Mouse (Mus musculus) midbrain, embryonic 12.5 days (tissue): ENCODE measurements at regions not wholly inside any gene's neighbourhood (a gene's known extent, or its start where the extent isn't known, plus 50 kb on each side); places are given as distances from the start of the nearest gene placed in this dataset.
"Not testable (repeated sequence)": the region's sequence is repeated elsewhere in the genome, so short reads cannot be mapped to it uniquely, and the experiment has no call there.

ENCODE experiments used
- ATAC-seq: fragments of 200-750 bp; cut with Nextera tagmentation; 2 replicates; pipeline ENCODE4 v1.8.0; 2017; ENCODE audit warnings: low read depth, moderate TSS enrichment, moderate library complexity; ENCODE audit not compliant: low FRiP score
- H3K27ac ChIP-seq: fragments of 300-500 bp; sonication (generic); replicated peaks from 2 replicates; pipeline ENCODE4 v1.5.1; 2016; ENCODE audit warnings: mild to moderate bottlenecking
- H3K27me3 ChIP-seq: fragments of 300-500 bp; sonication (generic); 2 replicates; pipeline ENCODE4 v1.6.1; 2016; ENCODE audit warnings: mild to moderate bottlenecking
- H3K36me3 ChIP-seq: fragments of 300-500 bp; sonication (generic); 2 replicates; pipeline ENCODE4 v1.6.1; 2016
- H3K4me1 ChIP-seq: fragments of 300-500 bp; sonication (generic); 2 replicates; pipeline ENCODE4 v1.6.1; 2016
- H3K4me2 ChIP-seq: fragments of 300-500 bp; sonication (generic); replicated peaks from 2 replicates; pipeline ENCODE4 v1.6.1; 2016; ENCODE audit warnings: mild to moderate bottlenecking, moderate library complexity
- H3K4me3 ChIP-seq: fragments of 300-500 bp; sonication (generic); 2 replicates; pipeline ENCODE4 v1.5.1; 2016; ENCODE audit warnings: mild to moderate bottlenecking
- H3K9ac ChIP-seq: fragments of 300-500 bp; sonication (generic); replicated peaks from 2 replicates; pipeline ENCODE4 v1.6.1; 2016; ENCODE audit warnings: mild to moderate bottlenecking, moderate library complexity
- H3K9me3 ChIP-seq: fragments of 300-500 bp; sonication (generic); 2 replicates; pipeline ENCODE4 v1.6.1; 2016; ENCODE audit warnings: mild to moderate bottlenecking
- WGBS: fragments of 180-500 bp; shearing (Covaris S2); methylation state at CpG from one replicate; pipeline ENCODE4 v1.1.7; 2016; 5-methylcytosine and 5-hydroxymethylcytosine counted together

GRCm38 (mm10) chr16:42501109-42501508 is 160.7 kb upstream of the Gap43 start:
- not testable (repeated sequence) for H3K27me3 ChIP-seq, H3K4me1 ChIP-seq, H3K36me3 ChIP-seq, H3K27ac ChIP-seq, H3K4me3 ChIP-seq, ATAC-seq, H3K4me2 ChIP-seq, H3K9ac ChIP-seq, H3K9me3 ChIP-seq
- WGBS, result 34% methylated on average over 3 of the region's 3 CpGs

- Histone ChIP-seq H3K27me3 (no peaks in the 10 kb centered on the region), H3K9me3 (no peaks in the 10 kb centered on the region), H3K9ac (no peak overlapping the region), H3K4me1 (no peaks in the 10 kb centered on the region), H3K27ac (no peak overlapping the region), H3K4me3 (no peak overlapping the region), H3K36me3 (no peaks in the 10 kb centered on the region), H3K4me2 (no peak overlapping the region)
- whole genome bisulfite sequencing, result 94% methylated on average over 6 of the region's 6 CpGs
- no peak for ATAC-seq
Measured at GRCm38 (mm10) chr16:42499514-42499913, 159.1 kb upstream of the Gap43 start.

- H3K4me3 ChIP-seq, result no peak overlapping the region
- H3K4me1 ChIP-seq, result no peaks in the 10 kb centered on the region
- WGBS, result 46% methylated on average over 2 of the region's 2 CpGs
- H3K9me3 ChIP-seq, result no peaks in the 10 kb centered on the region
- H3K36me3 ChIP-seq, result no peaks in the 10 kb centered on the region
- no peak for ATAC-seq
- no peak overlapping the region for H3K4me2 ChIP-seq
- H3K9ac ChIP-seq, result no peak overlapping the region
- H3K27ac ChIP-seq, result no peak overlapping the region
- H3K27me3 ChIP-seq, result no peaks in the 10 kb centered on the region
Measured at GRCm38 (mm10) chr16:42498368-42498767, 157.9 kb upstream of the Gap43 start.

DNA sequence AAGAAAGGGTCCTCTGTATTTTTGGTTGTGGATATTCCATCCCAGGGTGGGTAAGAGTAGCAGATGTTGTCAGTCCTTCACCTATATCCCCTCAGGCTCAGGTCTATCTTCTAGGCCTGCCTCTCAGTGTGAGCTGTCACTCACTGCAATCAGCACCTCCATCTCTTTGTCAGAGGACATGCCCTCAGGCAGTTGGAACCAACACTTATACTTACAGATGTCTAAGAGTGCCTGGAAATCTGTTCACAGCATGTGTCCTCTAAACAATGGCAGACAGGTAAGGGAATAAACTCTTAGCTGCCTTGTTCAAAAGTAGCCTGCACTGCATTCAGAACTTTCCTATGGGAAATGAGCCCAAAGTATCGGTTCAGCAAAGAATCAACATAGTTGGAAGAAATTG is 153.1 kb upstream of the Gap43 start:
- Histone ChIP-seq H3K9me3 (no peaks in the 10 kb centered on the region), H3K4me3 (no peak overlapping the region), H3K4me1 (peaks cover 4% of the 10 kb centered on the region), H3K27ac (no peak overlapping the region), H3K9ac (no peak overlapping the region), H3K4me2 (no peak overlapping the region), H3K27me3 (no peaks in the 10 kb centered on the region), H3K36me3 (no peaks in the 10 kb centered on the region)
- ATAC-seq, result no peak
- WGBS, result 89% methylated on average over 1 of the region's 1 CpGs

DNA sequence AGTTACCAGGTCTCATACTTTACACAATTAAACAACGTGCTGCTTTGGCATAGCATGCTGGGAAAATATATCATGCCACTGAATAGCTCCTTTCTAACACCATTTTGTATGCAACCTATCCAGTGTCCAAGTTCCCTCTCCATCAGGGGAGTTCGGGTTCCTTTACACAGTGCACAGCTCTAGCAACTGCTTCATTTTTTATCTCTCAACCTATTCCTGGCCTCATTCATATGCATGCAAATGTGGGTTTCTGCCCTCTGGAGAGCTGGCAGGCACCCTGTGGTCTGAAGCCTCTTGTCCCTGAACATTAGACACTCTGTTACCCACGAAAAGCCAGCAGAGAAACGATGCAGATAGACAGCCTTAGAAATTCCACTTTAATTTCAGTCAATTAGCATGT is 148.3 kb upstream of the Gap43 start:
- no peaks in the 10 kb centered on the region for H3K36me3 ChIP-seq
- ATAC-seq, result no peak
- H3K4me2 ChIP-seq, result no peak overlapping the region
- H3K4me1 ChIP-seq, result peaks cover 5% of the 10 kb centered on the region
- no peaks in the 10 kb centered on the region for H3K27me3 ChIP-seq
- no peak overlapping the region for H3K9ac ChIP-seq
- WGBS, result 46% methylated on average over 4 of the region's 4 CpGs
- no peaks in the 10 kb centered on the region for H3K9me3 ChIP-seq
- no peak overlapping the region for H3K4me3 ChIP-seq
- H3K27ac ChIP-seq, result no peak overlapping the region

DNA sequence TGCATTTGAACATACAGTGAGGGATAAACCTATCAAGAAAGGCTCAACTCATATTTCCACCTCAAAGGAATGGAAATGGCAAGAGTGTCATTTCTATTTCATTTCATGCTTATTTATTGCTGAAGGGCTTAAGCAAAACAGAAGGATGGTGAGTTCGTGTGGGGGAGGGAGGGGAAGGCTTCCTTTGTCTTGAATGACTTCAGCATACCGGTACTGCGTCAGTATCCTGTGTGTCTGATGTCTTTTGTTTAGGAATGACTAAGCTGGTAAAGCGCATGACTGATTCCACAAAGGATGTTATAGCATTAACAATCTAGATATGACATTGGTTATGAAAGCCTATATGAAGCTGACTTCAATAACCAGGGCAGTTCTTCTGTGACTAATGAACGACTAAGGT is 139.5 kb upstream of the Gap43 start:
- no peak for ATAC-seq
- no peak overlapping the region for H3K4me3 ChIP-seq
- H3K4me1 ChIP-seq, result no peaks in the 10 kb centered on the region; the same call in 1 of the 2 replicates
- H3K27ac ChIP-seq, result no peak overlapping the region
- 40% methylated on average over 5 of the region's 5 CpGs for WGBS
- H3K27me3 ChIP-seq, result no peaks in the 10 kb centered on the region
- no peak overlapping the region for H3K4me2 ChIP-seq
- no peaks in the 10 kb centered on the region for H3K36me3 ChIP-seq
- H3K9ac ChIP-seq, result no peak overlapping the region
- no peaks in the 10 kb centered on the region for H3K9me3 ChIP-seq

- no peak overlapping the region for H3K4me3 ChIP-seq
- H3K4me2 ChIP-seq, result no peak overlapping the region
- no peak overlapping the region for H3K9ac ChIP-seq
- H3K36me3 ChIP-seq, result no peaks in the 10 kb centered on the region
- 37% methylated on average over 1 of the region's 1 CpGs for WGBS
- no peaks in the 10 kb centered on the region for H3K27me3 ChIP-seq
- no peaks in the 10 kb centered on the region for H3K9me3 ChIP-seq
- ATAC-seq, result no peak
- H3K4me1 ChIP-seq, result peaks cover 7% of the 10 kb centered on the region
- no peak overlapping the region for H3K27ac ChIP-seq
Measured at GRCm38 (mm10) chr16:42466976-42467375, 126.5 kb upstream of the Gap43 start.

- Histone ChIP-seq H3K36me3 (no peaks in the 10 kb centered on the region), H3K4me1 (0 out of 2 replicates have a peak, but pooled peaks cover 7% of the 10 kb centered on the region), H3K27ac (no peak overlapping the region), H3K4me2 (no peak overlapping the region), H3K9me3 (no peaks in the 10 kb centered on the region), H3K4me3 (no peak overlapping the region), H3K9ac (no peak overlapping the region), H3K27me3 (no peaks in the 10 kb centered on the region)
- ATAC-seq, result no peak
- WGBS, result 90% methylated on average over 8 of the region's 8 CpGs
Measured at GRCm38 (mm10) chr16:42456335-42456984, 116.0 kb upstream of the Gap43 start.

DNA sequence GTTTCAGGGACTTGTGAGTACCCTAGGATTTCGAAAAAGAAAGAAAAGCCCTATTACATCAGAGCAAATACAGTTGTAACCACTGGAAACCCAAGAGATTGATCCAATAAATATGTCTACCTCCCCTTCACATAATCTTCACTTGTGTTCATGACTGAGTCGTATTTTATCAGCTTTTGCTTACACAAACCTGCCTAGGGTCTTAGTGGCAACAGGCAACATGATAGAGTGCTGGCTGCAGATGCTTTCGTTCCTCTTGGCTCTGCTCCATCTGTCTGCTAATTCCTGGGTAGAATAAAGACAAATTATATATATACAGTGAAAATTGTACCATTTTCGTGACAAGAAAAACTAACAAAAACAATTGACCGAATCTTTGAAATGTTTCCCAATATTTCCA is 112.9 kb upstream of the Gap43 start:
- H3K27ac ChIP-seq, result no peak overlapping the region
- H3K9me3 ChIP-seq, result 0 out of 2 replicates have a peak, but pooled peaks cover 5% of the 10 kb centered on the region
- ATAC-seq, result no peak
- no peak overlapping the region for H3K9ac ChIP-seq
- 71% methylated on average over 5 of the region's 5 CpGs for WGBS
- H3K27me3 ChIP-seq, result no peaks in the 10 kb centered on the region
- H3K4me2 ChIP-seq, result no peak overlapping the region
- no peak overlapping the region for H3K4me3 ChIP-seq
- H3K36me3 ChIP-seq, result no peaks in the 10 kb centered on the region
- 0 out of 2 replicates have a peak, but pooled peaks cover 7% of the 10 kb centered on the region for H3K4me1 ChIP-seq

DNA sequence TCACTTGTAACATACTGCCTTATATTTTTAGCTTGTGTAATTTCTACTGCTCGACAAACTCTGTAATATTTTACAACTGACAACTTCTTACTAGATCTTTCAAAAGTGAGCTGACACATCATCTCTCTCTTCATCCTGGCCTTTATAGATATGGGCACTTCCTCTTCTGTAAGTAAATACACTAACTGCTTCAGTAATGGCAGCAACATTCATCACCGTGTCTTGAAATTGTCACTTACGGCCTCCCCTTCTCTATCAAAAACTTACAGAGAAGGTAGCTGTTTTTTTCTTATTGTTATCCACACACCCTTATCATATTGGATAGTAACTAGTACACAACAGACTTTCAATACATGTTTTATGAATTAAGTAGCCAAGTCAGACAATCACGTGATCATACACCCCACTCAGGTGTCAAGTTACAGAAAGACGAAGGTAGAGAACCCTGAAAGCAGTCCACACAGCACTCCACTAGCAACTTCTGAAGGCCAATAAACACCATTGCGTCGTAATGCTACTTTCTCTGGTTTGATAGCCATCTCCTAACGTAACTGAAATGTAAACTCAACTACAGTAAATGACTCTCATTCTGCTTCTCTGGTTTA is 109.5 kb upstream of the Gap43 start:
- 93% methylated on average over 8 of the region's 8 CpGs for WGBS
- peaks cover 16% of the 10 kb centered on the region for H3K4me1 ChIP-seq

GRCm38 (mm10) chr16:42444863-42445423 is 104.5 kb upstream of the Gap43 start:
- peaks cover 18% of the 10 kb centered on the region for H3K4me1 ChIP-seq
- H3K27ac ChIP-seq, result peak overlapping the region; percentile 94
- WGBS, result 9% methylated on average over 6 of the region's 6 CpGs
- no peak overlapping the region; the same call in 1 of the 2 replicates for H3K9ac ChIP-seq
- ATAC-seq, result peak; percentile 66
- H3K27me3 ChIP-seq, result no peaks in the 10 kb centered on the region
- H3K9me3 ChIP-seq, result 0 out of 2 replicates have a peak, but pooled peaks cover 5% of the 10 kb centered on the region
- H3K36me3 ChIP-seq, result no peaks in the 10 kb centered on the region
- H3K4me2 ChIP-seq, result peak overlapping the region; percentile 51
- H3K4me3 ChIP-seq, result peak overlapping the region; percentile 21

More for the DNA sequence above, 109.5 kb upstream of the Gap43 start:
- H3K27ac ChIP-seq, result no peak overlapping the region
- H3K9ac ChIP-seq, result no peak overlapping the region
- H3K4me3 ChIP-seq, result no peak overlapping the region
- no peaks in the 10 kb centered on the region for H3K27me3 ChIP-seq
- no peak overlapping the region for H3K4me2 ChIP-seq
- ATAC-seq, result no peak
- no peaks in the 10 kb centered on the region for H3K36me3 ChIP-seq
- 0 out of 2 replicates have a peak, but pooled peaks cover 5% of the 10 kb centered on the region for H3K9me3 ChIP-seq

- ATAC-seq, result peak; percentile 82
- Histone ChIP-seq H3K27ac (peak overlapping the region; percentile 94), H3K27me3 (no peaks in the 10 kb centered on the region), H3K9me3 (0 out of 2 replicates have a peak, but pooled peaks cover 5% of the 10 kb centered on the region), H3K4me1 (peaks cover 18% of the 10 kb centered on the region), H3K4me3 (peak overlapping the region; percentile 21), H3K9ac (no peak overlapping the region), H3K4me2 (peak overlapping the region; percentile 51), H3K36me3 (no peaks in the 10 kb centered on the region)
- 21% methylated on average over 10 of the region's 10 CpGs for WGBS
Measured at GRCm38 (mm10) chr16:42444408-42444862, 104.0 kb upstream of the Gap43 start.
